Mouse (Mus musculus) ZHBTc4 (cell line): ENCODE data around the gene Trim2.
A peak's percentile ranks its signal among the peaks of the same experiment; 100 is the strongest.

Experiments used
- DNase-seq: peaks from one replicate; pipeline ENCODE4 v3.0.0-alpha.2; 2011; ENCODE audit warnings: low read depth, low spot score

Gene Trim2

DNA sequence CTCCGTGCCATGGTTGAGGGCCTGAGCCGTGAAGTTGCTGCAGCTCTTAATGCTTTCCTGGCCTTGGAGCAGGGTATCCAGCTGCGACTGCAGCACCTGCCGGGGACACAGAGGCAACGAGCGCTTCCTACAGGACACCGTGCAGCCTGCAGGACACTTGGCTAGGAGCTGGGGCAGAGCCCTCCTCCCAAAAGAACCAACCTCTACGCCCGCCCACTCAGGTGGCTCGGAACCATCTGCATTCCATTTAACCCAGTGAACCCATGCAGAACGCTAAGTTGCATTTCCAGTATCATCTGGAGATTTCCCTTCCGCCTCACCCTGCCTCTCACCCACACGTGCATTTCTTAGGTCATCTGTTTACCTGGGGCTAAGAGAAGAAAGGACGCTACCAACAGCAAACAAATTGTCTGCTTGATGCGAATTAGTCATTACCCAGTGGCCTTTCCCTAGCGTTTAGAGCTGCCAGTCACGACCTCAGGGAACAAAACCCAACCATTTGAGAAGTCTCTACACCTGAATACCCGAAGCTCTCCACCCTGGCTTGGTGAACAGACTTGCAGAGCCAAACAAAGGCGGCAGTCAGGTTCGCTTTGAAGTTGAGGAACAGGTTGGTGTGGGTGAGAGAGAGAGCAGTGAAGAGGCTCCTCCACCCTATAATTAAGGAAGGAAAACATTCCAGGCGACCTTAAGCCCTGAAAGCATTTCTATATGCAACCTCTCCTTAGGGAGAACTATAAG lies 115.4 kb downstream of the Trim2 start:
- DNase-seq: peak; percentile 89

DNA sequence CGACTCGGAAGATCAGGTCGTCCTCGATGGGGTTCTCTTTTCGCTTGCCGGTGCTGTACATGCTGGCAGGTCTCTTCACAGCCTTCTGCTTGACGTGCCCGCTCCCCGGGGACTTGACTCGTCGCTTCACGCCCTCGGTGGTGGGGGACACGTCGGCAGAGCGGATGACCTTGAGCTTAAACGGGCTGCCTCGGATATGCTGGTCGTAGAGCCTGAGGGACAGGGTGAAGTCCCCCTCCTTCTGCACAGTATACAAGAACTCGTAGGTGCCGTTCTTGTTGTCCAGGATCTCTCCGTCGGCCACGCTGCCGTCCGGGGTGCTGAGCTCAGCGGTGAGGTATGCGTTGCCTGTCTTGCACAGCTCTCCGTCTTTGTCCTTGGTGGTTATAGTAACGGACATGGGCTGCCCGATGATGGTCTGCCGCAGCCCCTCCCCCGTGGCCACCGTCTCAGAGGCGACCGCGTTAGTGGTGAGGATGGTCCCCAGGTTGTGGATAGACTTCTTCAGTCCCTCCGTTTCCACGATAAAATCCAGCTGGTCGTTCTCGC lies 116.1 kb downstream of the Trim2 start:
- peak; percentile 49 for DNase-seq

DNA sequence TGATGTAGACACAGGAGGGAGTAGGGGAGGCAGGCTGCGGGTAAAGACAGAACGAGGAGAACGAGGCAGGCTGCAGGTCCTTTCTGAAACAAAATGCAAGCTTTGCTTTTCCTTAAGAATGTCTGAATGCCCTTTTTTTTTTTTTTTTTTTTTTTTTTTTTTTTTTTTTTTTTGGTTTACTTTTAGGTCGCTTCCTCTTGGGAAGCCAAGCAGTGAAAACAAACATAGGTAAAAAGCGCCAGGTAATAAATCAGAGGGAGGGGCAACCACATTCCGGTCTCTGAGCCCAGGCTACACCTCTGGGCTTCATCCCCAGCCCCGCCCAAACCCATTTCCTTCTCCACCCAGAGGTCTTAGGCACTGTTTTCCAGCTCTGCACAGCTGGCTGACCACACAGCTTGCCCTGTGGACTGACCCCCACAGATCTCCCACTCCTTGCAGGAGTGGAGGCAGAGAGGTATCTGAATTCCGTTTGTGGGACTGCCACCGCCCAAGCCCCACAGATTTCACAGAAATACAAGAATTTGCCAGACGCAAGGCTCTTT lies 117.0 kb downstream of the Trim2 start:
- peak; percentile 51 for DNase-seq

DNA sequence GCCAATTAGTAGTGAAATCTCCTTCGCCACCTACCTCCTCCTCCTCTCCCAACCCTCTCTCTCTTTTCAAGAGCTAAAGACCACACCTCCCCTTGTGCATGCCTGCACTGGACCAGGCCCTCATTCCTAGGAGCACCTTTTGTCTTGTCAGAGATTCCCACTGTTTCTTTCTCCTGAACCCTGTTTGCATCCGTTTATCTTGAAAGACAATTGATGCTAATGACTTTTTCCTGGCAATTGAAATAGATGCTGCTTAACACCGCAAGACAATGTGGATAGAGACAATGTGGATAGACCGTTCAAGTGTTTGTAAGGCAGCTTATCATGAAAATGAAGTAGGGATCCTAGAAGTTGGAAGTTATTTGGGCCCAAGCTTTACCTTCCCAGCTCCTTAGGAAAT lies 125.0 kb downstream of the Trim2 start:
- DNase-seq: peak; percentile 94

DNA sequence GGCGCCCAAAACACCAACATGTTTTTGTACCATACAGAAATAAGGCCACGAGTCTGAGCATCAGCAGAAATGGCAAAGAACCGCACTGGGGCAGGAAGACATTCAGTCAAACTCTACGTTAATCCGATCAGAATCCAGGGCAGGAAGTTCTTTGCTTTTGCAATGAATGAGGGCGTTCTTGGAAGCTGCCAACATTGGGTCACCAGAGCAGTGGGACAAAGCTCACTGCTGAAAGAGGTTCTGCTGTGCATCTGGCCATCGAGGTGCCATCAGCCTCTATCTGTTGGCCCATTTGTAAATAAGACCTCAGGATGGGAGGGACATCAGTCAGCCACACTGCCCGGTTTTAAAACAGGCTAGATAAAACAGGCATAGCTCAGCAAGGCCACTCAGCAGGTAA lies 125.6 kb downstream of the Trim2 start:
- no peak for DNase-seq

DNA sequence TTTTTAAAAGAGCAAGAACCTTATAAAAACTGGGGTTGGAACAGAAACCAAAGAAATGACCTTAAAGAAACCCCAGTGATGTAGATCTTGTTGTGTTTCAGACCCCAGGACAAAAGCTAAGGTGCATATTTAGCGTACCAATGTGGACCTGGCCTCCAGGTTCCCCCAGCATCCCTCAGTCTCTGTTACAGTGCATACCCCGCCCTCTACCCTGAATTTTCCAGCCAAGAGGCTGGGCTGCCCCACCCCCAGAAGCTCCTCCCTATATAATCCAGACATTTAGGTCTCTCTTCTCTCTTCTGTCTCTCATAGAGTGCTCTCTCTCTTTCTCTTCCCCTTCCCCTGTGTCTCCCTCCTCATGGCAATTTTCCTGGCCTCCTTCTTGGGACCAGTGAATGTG lies 126.4 kb downstream of the Trim2 start:
- peak; percentile 37 for DNase-seq

DNA sequence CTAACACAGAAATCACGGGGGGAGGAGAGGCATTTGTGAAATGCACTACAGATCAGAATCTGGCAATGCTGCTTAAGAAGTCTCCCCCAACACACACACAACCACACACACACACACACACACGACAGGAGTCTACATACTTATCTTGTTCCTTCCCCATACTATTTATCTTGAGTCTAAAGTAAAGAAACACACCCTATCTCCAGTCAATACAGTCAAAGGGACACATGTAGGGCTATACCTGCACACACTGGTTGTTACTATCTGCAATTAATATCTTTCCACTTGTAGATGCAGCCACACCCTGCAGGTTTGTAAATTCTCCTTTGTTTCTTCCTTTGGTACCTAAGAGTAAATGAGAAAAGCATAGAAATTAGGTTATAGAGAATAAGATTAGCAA lies 128.8 kb downstream of the Trim2 start:
- DNase-seq: no peak

DNA sequence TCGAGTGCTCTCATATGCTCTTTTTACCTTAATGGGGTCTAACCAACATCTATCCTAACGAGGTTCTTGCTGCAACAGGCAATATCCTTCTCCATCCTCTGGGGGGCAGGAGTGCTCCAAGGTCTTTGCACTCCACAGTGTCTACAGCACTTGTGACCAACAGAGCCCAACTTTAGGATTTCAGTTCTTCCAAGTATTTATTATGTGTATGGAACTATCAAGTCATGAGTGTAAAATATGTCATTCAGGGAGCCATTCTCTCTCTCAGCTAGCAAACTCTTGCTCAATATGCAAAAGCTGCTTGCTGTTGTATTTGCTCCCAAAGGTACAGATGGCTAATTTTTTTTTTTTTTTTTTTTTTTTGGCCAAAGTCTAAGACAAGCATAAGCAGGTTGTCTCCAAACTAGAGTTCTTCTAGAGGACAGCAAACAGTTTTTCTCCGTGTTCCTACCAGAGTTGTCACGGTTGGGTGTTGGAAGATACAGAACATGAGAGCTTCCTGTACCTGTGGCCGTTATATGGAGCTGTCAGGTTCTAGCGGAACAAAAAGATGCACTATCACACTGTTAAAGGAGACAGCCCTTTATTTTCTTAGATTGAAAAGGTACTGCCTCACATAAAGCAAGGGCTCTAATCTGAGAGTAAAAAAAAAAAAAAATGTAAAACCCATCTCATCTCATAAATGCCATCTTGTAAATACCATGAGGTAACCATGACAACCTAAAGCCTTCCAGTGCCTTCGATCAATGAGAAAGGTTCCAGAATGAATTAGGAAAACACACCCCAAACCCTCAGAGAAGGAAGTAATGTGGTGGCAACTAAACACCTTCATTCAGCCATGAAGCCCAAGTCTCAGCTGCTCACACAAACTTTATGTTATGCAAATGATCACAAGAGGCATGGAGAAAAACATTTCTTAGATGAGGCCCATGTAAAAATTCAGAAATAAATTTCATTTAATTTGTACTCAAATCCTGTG lies 131.1 kb downstream of the Trim2 start:
- DNase-seq: peak; percentile 86

DNA sequence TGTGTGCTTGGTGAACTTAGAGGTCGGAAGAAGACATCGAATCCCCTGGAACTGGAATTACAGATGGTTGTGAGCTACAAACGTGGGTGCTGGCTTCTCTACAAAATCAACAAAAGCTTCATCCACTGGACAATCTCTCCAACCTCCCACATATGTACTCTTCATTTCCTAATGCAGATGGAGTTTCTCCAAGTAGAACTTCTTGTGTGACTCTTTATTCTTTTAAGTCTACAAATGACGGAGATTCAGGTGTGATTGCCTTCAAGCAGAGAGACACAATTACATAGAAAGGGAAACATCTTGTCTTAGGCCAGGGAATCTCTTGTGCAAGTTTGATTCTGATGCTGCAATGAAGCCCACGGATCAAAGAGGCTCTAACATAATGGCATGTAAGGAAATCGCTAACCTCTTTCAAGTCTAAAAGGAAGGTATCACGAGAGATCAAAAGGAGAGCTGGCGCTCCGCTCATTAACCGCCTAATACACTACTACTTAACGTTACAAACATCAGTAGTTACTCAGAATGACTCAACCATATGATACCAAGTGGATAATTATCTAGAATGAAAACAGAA lies 133.0 kb downstream of the Trim2 start, which contains the start of gene Gm6525:
Gene Gm6525 (plus strand): TSS at position 524 of the 574 bp plus-strand sequence.
- no peak for DNase-seq

DNA sequence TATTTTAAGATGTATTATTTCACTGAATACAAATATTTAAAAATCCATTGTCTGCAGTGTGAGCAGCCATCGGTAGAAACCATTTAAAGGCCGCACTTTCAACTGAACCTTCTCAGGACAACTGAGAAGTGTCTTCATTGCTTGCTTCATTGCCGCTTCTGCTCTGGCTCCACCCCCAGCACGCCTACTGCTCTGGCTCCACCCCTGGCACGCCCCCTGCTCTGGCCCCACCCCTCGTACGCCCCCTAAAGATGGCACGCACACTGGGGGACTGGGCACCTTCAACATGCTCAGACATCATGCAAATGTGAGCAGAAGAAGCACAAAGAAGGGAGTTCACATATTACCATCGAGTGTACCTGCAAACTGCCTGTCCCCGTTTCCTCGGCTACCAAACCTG lies 134.3 kb downstream of the Trim2 start:
- DNase-seq: peak; percentile 64

DNA sequence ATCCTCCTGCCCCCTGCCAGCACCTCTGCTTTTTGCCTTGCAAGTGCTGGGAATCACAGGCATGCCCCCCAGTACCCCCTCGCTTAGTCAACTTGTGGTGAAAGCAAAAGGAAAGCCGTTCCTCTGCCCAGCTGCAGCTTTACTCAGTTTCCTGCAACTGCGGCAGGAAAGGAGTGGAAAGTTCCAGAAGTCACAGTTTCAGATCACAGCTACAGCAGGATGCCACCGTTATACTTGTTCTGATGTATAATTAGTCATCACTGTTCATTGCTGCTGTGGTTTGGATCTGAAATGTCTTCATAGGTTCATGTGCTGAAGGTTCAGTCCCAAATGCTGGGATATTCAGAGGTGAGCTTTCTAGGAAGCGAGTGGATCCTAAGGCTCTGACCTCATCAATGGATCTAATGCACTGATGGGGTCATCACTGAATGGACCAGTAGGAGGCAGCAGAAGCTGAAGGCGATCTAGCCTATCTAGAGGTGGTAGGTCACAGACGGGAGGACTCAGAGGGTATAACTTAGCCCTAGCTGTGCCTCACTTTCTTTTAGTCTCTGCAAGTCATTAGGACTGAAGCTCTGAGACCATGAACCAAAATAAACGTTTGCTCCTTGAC lies 137.2 kb downstream of the Trim2 start:
- peak; percentile 63 for DNase-seq

DNA sequence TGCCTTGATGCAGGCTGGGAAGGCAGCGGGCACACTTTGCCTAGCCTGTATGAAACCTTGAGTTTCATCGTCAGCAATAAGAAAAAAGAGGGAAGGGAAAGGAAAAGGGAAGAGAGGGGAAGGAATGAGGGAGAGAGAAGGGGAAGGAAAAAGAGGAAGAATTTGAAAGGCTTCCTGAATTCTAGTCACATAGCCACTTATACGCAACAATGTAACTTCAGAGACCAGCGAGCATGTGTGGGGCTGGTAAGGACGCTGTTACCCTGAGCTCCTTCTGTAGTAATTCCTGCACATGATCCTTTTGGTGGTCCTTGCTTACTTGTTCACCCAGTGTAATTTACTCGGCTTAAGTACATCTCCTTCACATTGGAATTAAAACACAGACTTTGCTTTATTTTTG lies 137.7 kb downstream of the Trim2 start:
- DNase-seq: no peak

DNA sequence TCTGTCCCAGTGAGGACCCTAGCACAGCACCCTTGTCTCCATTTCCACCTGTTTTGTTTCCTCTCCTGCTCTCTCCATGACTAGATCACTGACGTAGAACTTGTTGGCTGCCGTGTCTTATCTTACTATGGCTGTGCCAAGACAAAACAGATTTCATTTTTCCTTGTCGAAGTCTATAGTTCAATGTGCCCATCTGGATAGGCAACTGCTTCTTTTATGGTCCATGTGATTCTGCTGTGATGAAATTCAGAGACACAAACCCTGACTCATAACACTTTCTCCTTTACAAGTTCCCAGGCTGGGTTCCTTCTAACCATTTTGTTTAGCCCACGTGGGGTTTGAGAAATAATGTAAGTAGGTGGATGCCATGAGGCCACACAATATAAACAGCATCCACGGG lies 140.6 kb downstream of the Trim2 start:
- no peak for DNase-seq

DNA sequence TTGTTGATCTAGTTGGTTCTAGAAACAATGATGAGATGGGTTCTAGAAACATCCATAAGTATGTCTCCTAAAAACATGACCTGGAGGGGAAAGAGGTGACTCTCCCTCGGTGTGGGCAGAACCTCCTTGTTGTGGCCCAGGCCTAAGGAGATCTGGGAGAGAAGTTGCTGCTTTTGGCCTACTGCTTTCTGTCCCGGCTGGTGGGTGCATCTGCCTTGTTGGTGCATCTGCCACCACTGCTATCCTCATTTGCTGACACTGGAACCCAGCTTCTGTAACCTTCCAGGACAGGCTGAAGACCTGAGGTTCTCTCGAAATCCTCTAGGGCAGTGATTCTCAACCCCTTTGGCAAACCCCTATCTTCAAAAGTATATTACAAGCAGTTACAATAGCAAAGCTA lies 141.3 kb downstream of the Trim2 start:
- DNase-seq: no peak

DNA sequence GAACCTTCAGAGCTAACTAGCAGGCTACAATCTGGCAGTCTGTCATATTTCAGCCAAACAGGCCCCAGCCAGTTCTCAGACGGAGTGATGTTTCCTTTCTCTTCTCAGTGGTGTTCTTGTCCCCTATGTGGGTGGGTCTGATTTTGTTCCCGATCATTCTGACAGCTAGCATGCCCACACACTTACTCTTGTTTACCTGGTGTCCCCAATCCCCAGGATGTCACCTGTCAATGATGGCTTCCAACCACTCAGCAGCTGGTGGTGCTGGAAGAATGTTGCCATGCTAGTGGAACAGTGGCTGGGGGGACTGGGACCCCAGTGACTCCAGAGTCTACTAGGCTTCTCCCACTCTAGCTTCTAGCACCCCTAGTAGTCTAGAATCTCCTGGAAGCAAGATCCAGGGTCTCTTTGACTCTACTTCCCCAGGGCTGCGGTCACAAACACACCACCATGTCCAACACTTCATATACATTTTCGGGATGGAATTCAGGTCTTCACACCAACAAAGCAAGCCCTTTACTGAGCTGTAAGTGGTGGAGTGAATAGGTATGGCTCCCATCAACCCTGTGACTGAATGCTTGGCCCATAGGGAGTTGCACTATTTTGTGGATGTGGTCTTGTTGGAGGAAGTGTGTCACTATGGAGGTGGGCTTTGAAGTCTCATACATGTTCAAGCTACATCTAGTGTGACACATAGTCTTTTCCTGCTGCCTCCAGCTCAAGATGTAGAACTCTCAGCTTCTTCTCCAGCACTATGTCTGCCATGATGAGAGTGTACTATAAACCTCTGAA lies 148.9 kb downstream of the Trim2 start:
- no peak for DNase-seq

DNA sequence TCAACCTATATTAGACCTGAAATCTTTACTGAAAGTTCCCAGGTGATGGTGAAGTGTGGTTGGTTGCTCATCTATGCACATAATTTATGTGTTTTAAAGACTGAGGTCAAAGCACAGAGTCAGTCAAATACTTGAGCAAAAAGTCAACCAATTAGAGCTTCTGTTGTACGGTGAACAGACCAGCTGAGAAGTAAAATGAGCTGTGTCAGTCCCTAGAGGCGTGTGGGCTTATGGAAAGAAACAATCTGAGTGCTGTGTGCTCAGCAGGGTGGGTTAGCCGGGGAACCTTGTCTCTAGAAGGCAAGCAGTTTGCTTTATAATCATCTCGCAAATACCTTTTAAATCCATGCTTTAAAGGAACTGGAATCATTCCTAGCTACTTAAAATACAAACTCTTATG lies 149.7 kb downstream of the Trim2 start:
- no peak for DNase-seq

DNA sequence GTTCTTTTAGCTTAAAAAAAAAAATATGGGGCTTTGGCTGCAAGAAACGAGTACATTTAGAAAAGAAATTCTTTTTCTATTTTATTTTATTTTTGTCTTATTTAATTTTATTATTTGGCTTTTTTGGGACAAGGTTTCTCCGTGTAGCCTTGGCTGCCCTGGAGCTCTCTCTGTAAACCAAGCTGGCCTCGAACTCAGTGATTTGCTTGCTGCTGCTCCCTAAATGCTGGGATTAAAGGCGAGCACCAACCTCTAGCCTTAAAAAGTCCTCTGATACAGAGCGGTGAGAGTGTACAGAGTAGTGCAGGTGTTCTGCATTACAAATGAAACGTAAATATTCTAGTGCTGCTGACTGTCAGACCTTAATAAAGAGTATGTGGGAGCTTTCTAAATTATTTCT lies 150.6 kb downstream of the Trim2 start:
- no peak for DNase-seq

DNA sequence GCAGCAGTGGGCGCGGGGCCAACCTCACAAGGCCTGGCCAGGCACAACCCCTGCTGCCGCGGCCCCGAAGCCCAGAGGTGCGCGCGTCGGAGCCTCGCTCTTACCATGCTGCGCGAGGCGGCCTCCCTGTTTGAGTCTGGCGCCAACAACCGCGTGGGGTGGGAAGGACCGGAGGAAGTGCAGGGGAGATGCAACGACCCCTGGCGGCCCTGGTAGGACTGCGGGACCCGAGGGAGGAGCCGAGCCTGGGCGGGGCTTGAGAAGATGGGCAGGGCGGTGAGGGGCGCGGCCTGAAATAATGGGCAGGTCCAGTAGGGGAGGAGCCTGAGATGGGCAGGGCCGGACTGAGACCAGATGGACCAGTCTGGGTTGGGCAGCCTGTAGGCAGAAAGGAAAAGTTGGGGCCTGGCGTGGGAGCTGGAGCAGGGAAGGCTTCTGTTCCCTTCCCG lies 151.1 kb downstream of the Trim2 start, which contains the start of gene Mnd1:
Gene Mnd1 (minus strand): TSS at position 229 of the 449 bp plus-strand sequence.
- peak; percentile 98 for DNase-seq

DNA sequence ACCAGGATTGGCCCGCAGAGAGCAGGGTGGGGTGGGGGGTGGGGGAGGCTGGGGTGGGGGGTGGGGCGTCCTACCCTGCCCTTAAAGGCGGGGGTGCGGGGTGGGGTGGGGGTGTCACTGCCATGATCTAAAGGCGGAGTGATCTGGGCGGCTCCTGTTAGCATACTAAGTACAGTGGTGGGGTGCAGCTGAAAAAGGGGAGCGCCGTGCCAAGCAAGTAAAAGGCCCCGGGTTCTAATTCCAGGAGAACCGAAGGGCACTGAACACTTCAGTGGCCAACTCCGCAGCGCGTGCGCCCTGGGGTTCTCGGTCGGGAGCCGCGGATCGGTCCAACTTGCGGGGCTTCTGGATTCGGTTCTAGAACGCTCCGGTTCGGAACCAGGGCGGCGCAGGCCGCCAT lies 151.5 kb downstream of the Trim2 start:
- no peak for DNase-seq

DNA sequence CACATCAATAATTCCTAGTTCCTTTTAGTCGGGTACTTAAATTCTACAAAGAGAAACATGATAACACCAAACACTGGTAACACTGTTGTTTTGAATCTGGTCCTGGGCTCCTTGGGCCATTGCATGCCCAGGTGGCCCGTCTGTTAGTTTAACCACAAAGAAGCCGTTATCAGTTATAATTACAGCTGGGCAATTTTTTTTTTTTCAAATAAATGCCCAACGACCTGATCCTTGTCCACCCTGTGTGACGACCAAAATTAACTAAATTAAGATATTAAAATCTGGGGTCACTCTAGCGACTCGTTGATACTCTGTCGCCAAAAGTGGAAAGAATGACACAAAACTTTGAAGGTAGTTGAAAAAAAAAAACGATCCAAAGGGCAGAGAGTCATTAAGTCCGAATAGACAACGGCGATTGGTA lies 151.9 kb downstream of the Trim2 start:
- no peak for DNase-seq
